Mouse (Mus musculus) brain, embryonic 14.5 days (tissue): ENCODE data around the gene Gm7029. TPM values are rescaled to one million over a fixed set of nuclear protein-coding genes. Genes with fewer than 3 reads are reported as not detected.
"Not testable (repeated sequence)": the region's sequence is repeated elsewhere in the genome, so short reads cannot be mapped to it uniquely, and the experiment has no call there.

ENCODE experiments used
- DNase-seq: peaks from one replicate; pipeline ENCODE4 v3.0.0-alpha.2; 2011; ENCODE audit warnings: low read depth
- CTCF ChIP-seq: fragments of 200-500 bp; IDR thresholded peaks from 2 replicates; pipeline ENCODE4 v1.5.1; 2012; ENCODE audit warnings: inconsistent platforms, mild to moderate bottlenecking, moderate library complexity, borderline replicate concordance; ENCODE audit not compliant: insufficient read depth, insufficient read length; ENCODE audit errors: extremely low read depth
- POLR2A ChIP-seq: fragments of 200-500 bp; IDR thresholded peaks from 2 replicates; pipeline ENCODE4 v1.6.1; 2012; ENCODE audit warnings: mild to moderate bottlenecking, inconsistent platforms, borderline replicate concordance; ENCODE audit not compliant: poor library complexity, insufficient read depth, insufficient read length, severe bottlenecking; ENCODE audit errors: extremely low read depth
- polyA plus RNA-seq: library from polyadenylated mRNA; depleted of rRNA; stranded (reverse); fragments of >200 nt; gene quantifications from 2 replicates; pipeline ENCODE4 v1.2.3, GENCODE M21; 2012; rRNA removed

The Gm7029 gene
- not detected in 2 replicates for polyA plus RNA-seq

GRCm38 (mm10) chr17:33873537-33873936, at the start of gene Gm7029:
Gene Gm7029, plus strand, starts transcription at chr17:33873837.
- not testable (repeated sequence) for DNase-seq

DNA sequence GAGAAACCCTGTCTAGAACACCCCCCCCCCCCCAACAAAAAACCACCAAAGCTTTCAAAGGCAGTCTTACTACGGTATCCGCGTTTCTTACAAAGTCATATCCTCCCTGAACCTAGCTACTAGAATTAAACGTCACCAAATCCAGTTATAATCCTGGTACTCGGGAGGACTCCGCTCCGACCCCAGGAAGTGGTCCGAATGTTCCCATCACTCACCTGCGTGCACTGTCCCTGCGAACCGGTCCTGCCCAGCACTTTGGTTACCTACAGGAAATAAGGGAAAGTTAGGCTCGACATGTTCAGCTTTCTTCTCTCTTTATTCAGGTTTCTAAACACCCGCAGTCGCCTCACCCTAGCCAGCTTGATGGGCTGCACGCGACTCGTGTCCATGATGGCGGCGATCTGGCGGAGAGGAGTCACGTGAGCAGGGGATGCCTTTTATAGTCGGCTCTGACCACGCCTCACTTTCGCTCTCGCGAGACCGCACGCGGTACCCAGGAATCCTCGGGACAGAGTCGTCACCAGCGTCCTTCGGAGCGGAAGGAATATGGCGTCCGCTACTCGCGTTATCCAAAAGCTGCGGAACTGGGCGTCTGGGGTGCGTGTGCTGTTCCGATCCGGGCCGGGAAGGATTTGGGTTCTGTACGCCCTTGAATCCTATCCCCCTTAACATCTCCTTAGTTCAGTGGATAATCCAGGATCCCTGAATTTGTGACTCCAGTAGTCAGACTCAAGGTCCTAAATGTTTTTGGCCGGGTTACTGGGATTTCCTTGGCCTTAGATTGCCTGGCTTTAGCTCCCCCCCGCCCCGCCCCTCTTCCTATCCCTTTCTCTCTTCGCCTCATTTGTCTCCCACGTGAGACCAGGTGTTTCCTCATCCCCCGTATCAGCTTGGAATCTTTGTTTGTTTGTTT, 49.3 kb upstream of the Gm7029 start, which contains the start of the genes Rps28 and Ndufa7:
Rps28 (minus strand) TSS at position 479 of the 913 bp plus-strand sequence.
Ndufa7 (plus strand) TSS at position 489 of the 913 bp plus-strand sequence.
- peak; percentile 98 for DNase-seq
- TF ChIP-seq CTCF: no peak
- peak; percentile 74; the same call in 1 of the 2 replicates for TF ChIP-seq POLR2A

GRCm38 (mm10) chr17:33824997-33825330, 48.7 kb upstream of the Gm7029 start:
- DNase-seq: not testable (repeated sequence)

GRCm38 (mm10) chr17:33825462-33825861, 48.2 kb upstream of the Gm7029 start:
- DNase-seq: no peak
- TF ChIP-seq CTCF (no peak), POLR2A (no peak)

DNA sequence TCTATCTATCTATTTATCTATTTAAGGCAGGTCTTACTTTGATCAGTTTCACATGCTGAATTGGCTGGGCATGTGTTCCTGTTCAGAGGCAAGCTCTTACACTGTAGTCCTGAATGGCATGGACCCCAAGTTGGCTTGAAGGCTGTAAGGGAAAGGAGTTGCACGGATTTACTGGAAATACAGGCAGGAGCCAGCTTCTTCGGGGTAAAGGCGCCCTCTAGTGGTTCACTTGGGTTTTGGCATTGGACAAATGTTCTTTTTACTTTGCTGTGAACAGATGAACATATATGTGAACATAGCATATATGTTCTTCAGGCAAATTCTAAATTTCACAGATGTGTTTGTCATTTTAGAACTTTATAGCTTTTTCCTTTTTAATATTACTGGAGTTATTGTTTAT, 46.8 kb upstream of the Gm7029 start:
- TF ChIP-seq POLR2A (no peak), CTCF (peak; percentile 87)
- DNase-seq: peak; percentile 91

DNA sequence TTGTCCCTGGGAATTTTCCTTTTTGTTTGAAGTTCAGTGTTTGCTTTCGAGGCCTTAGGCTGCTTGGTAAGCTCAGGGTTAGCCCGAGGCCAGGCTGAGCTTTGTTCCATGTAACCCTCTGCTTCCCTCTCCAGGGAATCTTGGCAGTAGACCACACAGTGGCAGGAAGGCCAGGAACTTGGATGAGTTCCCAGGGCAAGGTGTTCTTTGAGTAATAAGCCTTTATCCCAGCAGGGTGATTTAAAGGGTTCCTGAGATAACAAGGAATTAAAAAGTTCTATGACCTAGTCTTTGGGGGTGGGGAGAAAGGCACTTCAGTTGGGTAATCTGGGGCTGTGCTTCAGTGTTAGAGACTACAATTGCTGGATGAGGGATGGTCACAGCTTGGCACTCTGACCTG, 44.7 kb upstream of the Gm7029 start:
- peak; percentile 50 for DNase-seq
- TF ChIP-seq CTCF (no peak), POLR2A (no peak)

- DNase-seq: no peak
Observed at GRCm38 (mm10) chr17:33829561-33829960, 44.1 kb upstream of the Gm7029 start.

DNA sequence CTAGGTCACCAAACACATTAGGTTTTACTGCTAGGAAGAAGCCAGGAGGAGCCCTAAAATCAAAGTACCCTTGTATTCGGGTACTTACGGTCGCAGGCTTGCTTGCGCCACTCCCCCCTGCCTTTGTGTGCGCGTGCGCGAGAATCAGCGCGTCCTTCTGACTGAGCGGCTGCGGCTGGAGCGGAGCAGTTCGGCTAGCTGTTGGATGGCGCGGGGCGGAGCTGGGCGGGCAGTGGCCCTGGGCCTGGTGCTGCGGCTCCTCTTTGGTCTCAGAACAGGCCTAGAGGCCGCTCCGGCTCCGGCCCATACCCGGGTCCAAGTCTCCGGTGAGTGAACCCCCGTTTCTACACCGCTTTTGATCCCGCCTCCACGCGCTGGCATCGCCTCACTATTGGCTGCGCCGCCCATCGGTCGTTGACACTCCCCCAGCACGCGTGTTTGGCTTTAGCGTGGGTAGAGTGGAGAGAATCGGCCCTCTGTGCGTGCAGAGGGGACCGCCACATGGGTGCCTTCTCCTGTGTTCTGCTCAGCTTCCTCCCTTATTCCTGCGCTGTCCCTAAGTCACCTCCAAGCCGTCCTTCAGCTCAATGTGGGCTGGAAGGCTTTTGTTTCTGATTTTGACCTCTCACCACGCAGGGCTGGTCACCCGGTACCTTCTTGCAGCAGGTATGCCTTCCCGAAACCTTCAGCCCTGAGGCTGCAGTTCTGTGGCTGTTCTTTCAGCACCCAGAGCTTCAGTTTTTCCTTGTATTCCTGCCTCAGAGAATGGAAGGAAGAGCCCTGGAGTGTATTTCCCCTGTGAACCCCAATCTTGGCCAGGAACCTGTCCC, 30.5 kb upstream of the Gm7029 start, which contains the start of gene Cd320:
Cd320 (plus strand) TSS at position 126 of the 830 bp plus-strand sequence.
- peak; percentile 97 for DNase-seq
- TF ChIP-seq CTCF: no peak
- TF ChIP-seq POLR2A: peak; percentile 47; the same call in 1 of the 2 replicates

More at GRCm38 (mm10) chr17:33829561-33829960, 44.1 kb upstream of the Gm7029 start:
- TF ChIP-seq POLR2A: no peak
- no peak for TF ChIP-seq CTCF

DNA sequence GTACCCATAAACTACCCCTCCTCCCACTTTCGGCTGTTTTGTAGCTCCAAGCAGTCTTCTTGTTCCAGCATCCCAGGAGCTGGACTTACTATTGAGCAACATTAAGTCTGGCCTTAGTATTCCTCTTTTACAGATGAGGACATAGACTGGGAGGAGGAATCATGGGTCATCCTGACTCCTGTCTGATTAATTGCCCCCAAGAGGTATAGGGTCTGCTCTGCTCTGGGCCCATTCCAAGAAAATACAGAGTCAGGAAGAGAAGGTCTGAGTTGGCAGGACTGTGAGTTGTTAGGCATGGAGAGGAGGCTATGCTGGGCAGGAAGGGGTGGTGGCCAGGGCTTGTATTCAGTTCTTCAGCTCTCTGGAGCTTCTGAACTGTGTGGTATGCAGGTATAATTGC, 29.4 kb upstream of the Gm7029 start:
- DNase-seq: no peak
- TF ChIP-seq POLR2A (no peak), CTCF (no peak)

DNA sequence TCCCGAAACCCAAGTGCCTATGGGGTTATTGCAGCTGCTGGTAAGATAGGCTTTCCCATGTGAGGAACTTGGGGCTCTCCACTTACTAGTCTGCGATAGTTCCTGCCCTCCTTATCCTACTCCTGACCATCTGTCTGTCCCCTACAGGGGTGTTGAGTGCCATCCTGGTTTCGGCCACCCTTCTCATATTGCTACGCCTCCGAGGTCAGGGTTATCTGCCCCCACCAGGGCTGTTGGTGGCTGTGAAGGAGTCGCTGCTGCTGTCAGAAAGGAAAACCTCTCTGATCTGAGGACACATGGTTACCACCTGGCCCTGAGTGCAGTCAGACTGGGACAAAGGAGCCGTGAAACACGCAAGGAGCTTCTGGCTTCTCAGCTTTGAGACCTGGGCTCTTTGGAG, 25.5 kb upstream of the Gm7029 start:
- DNase-seq: no peak
- no peak for TF ChIP-seq CTCF
- TF ChIP-seq POLR2A: no peak

GRCm38 (mm10) chr17:33851331-33851730, 22.3 kb upstream of the Gm7029 start:
- TF ChIP-seq CTCF: no peak
- TF ChIP-seq POLR2A: no peak

More at GRCm38 (mm10) chr17:33851331-33851730, 22.3 kb upstream of the Gm7029 start:
- no peak for DNase-seq
